Mouse (Mus musculus) myocyte (in vitro differentiated cells): ENCODE measurements around the gene Baiap2.

ENCODE experiments used
- MAX ChIP-seq: IDR thresholded peaks from one replicate; pipeline ENCODE4 v1.6.1; 2011; ENCODE audit warnings: low read depth, mild to moderate bottlenecking, control low read depth
- MYOG ChIP-seq, 3 experiments: IDR thresholded peaks; one replicate each; pipeline ENCODE4 v1.6.1; 2011; ENCODE audit warnings: control low read depth in 2 of 3, low read depth in 2 of 3, mild to moderate bottlenecking in 2 of 3; ENCODE audit not compliant: insufficient read length in 2 of 3, control insufficient read depth in 1 of 3, insufficient read depth in 1 of 3
- POLR2A ChIP-seq: IDR thresholded peaks from one replicate; pipeline ENCODE4 v1.6.1; 2011; ENCODE audit warnings: low read depth, mild to moderate bottlenecking, control low read depth, moderate library complexity; ENCODE audit not compliant: insufficient read length

- no peak for TF ChIP-seq MYOG (IDR thresholded peaks at IDR 0.05; ENCODE audit: control insufficient read depth in 1 of 3, insufficient read depth in 1 of 3, insufficient read length in 2 of 3, low read depth in 2 of 3)
- no peak for TF ChIP-seq MAX
- TF ChIP-seq POLR2A, result no peak
Observed at GRCm38 (mm10) chr11:120019542-120020440, 77.2 kb downstream of the Baiap2 start.
